Mouse (Mus musculus) kidney, embryonic 14.5 days (tissue): ENCODE results near the gene Taf8. TPM values are rescaled to one million over a fixed set of nuclear protein-coding genes. Genes with fewer than 3 reads are reported as not detected.

Experiments
- ATAC-seq: fragments of 200-750 bp; cut with Nextera tagmentation; 2 replicates; pipeline ENCODE4 v1.8.0; 2017; ENCODE audit warnings: moderate number of reproducible peaks, mild to moderate bottlenecking, moderate TSS enrichment, moderate library complexity; ENCODE audit not compliant: low FRiP score, low TSS enrichment
- H3K27ac ChIP-seq: fragments of 300-500 bp; sonication (generic); 2 replicates; pipeline ENCODE4 v1.5.1; 2014; ENCODE audit warnings: low read depth, mild to moderate bottlenecking, low read length, moderate library complexity, mixed read lengths
- H3K27me3 ChIP-seq: fragments of 300-500 bp; sonication (generic); 2 replicates; pipeline ENCODE4 v1.6.1; 2014; ENCODE audit warnings: mild to moderate bottlenecking, low read length; ENCODE audit not compliant: control insufficient read depth, insufficient read depth
- H3K36me3 ChIP-seq: fragments of 300-500 bp; sonication (generic); 2 replicates; pipeline ENCODE4 v1.6.1; 2014; ENCODE audit warnings: low read length, mixed read lengths; ENCODE audit not compliant: control insufficient read depth, insufficient read depth
- H3K4me1 ChIP-seq: fragments of 300-500 bp; sonication (generic); 2 replicates; pipeline ENCODE4 v1.6.1; 2014; ENCODE audit warnings: low read length, mixed read lengths; ENCODE audit not compliant: control insufficient read depth, insufficient read depth
- H3K4me2 ChIP-seq: fragments of 300-500 bp; sonication (generic); replicated peaks from 2 replicates; pipeline ENCODE4 v1.6.1; 2014; ENCODE audit warnings: low read depth, mild to moderate bottlenecking, low read length
- H3K4me3 ChIP-seq: fragments of 300-500 bp; sonication (generic); 2 replicates; pipeline ENCODE4 v1.5.1; 2014; ENCODE audit warnings: mild to moderate bottlenecking, low read length
- H3K9ac ChIP-seq: fragments of 300-500 bp; sonication (generic); 2 replicates; pipeline ENCODE4 v1.6.1; 2014; ENCODE audit warnings: low read depth, mild to moderate bottlenecking, low read length, moderate library complexity
- H3K9me3 ChIP-seq: fragments of 300-500 bp; sonication (generic); 2 replicates; pipeline ENCODE4 v1.6.1; 2016; ENCODE audit warnings: low read length; ENCODE audit not compliant: control insufficient read depth
- WGBS: fragments of 180-500 bp; shearing (Covaris S2); extraction: QIAGEN DNeasy Blood & Tissue Kit; methylation state at CpG from one replicate; pipeline ENCODE4 v1.1.7; 2014; 5-methylcytosine and 5-hydroxymethylcytosine counted together
- polyA plus RNA-seq: library from polyadenylated mRNA; unstranded; fragments of >200 nt; fragmentation: Nextera tagmentation; extraction: Ambion mirVana; gene quantifications from 2 replicates; pipeline ENCODE4 v1.2.1, GENCODE M21; 2014

The Taf8 gene
- polyA plus RNA-seq, 1 experiment from 2014 or later = 28.9 TPM

DNA sequence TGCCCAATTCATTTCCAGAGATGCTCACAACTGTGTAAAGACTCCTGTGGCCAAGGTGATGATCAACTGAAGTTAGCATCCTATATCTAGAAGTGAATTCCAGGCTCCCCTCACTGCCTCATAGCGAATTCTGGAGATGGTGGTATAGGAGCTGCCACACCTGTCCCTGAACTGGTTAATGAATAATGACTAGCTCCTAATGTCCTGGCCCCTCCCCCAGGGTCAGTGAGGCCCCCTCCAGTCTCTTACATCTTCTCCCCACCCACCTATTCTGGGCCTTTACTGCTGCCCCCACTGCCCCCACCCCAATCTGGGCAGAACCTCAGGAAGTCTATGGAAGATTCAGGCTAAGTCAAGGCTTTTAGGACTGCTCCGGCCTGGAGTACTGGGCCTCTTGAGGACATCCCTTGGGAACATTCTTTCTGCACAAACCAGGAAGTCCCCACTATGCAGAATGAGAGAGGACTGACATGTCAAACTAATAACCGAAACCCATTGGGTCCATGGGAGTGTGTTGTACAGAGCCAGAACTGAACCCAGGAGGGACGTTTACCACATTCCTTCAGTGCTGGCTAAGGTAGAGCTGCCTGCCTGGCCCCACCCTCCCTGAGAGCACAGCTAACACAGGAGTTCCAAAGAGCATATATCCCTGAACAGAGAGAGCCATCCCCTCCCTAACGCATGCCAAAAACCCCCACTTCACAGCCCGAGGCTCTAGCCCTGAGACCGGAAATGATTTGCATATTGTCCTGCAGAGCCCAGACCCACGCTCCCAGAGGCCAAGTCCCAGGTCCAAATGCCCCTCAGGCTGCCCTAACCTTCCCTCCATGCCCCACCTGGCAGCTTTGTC is 53.3 kb downstream of the Taf8 start:
- WGBS = 25% methylated on average over 8 of the region's 8 CpGs
- Histone ChIP-seq H3K27me3 (no peaks in the 10 kb centered on the region), H3K4me3 (no peak overlapping the region), H3K4me1 (peaks cover 45% of the 10 kb centered on the region), H3K27ac (peak overlapping the region; percentile 20; the same call in 1 of the 2 replicates), H3K4me2 (no peak overlapping the region), H3K36me3 (no peaks in the 10 kb centered on the region), H3K9ac (no peak overlapping the region), H3K9me3 (no peaks in the 10 kb centered on the region)
- ATAC-seq = 0 out of 2 replicates have a peak, but pooled peaks have one; percentile 40

DNA sequence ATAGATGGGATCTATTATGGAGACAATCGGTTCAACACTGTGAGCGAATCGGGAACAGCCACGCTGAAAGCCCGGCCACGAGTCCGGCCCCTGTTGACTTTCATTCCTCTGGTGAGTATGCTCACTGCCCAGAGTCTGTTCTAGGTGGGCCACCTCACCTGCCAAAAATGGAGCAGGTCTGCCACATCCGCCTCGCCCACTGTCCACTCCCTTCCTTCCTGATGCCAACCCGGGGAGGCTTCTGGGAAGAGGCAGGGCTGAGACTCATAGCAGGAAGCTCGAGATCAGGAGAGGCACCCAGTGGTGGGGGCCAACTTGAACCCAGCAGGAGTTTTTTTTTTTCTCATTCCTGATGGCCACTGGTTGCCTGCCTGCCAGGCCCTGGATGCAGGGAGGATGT is 55.5 kb downstream of the Taf8 start:
- Histone ChIP-seq H3K9me3 (no peaks in the 10 kb centered on the region), H3K27me3 (no peaks in the 10 kb centered on the region), H3K9ac (no peak overlapping the region), H3K4me1 (peaks cover 33% of the 10 kb centered on the region), H3K36me3 (no peaks in the 10 kb centered on the region), H3K27ac (no peak overlapping the region), H3K4me2 (no peak overlapping the region), H3K4me3 (no peak overlapping the region)
- ATAC-seq = no peak
- WGBS = 92% methylated on average over 11 of the region's 11 CpGs

GRCm38 (mm10) chr17:47446025-47446424 is 56.1 kb downstream of the Taf8 start:
- 84% methylated on average over 9 of the region's 9 CpGs for WGBS
- Histone ChIP-seq H3K9ac (no peak overlapping the region), H3K36me3 (no peaks in the 10 kb centered on the region), H3K9me3 (no peaks in the 10 kb centered on the region), H3K4me1 (peaks cover 29% of the 10 kb centered on the region), H3K27me3 (no peaks in the 10 kb centered on the region; the same call in 1 of the 2 replicates), H3K27ac (no peak overlapping the region), H3K4me2 (no peak overlapping the region), H3K4me3 (no peak overlapping the region)
- ATAC-seq = no peak

DNA sequence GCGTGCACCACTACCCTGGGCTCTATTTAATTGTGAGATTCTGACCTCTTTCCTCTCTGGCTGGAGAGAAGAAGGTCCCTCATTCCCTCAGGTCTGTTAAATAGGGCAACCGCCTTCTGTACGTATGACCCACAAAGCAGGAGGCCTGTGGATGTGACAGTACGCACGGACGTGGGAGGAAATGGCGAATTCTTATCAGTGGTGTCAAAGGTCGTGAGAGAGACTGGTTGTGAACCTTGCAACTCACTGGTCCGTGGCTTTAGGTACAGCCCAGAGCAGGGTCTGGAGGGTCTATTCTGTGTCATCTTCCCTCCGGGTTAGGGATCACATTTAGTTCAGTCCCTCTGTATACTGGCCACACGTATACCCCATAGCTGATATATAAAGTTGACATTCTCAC is 56.6 kb downstream of the Taf8 start:
- no peak overlapping the region for H3K27ac ChIP-seq
- H3K9ac ChIP-seq = no peak overlapping the region
- no peak overlapping the region for H3K4me2 ChIP-seq
- no peaks in the 10 kb centered on the region; the same call in 1 of the 2 replicates for H3K27me3 ChIP-seq
- peaks cover 29% of the 10 kb centered on the region for H3K4me1 ChIP-seq
- no peaks in the 10 kb centered on the region for H3K9me3 ChIP-seq
- H3K4me3 ChIP-seq = no peak overlapping the region
- WGBS = 65% methylated on average over 11 of the region's 11 CpGs
- no peak for ATAC-seq
- H3K36me3 ChIP-seq = no peaks in the 10 kb centered on the region

- no peaks in the 10 kb centered on the region for H3K36me3 ChIP-seq
- H3K27me3 ChIP-seq = no peaks in the 10 kb centered on the region; the same call in 1 of the 2 replicates
- H3K9me3 ChIP-seq = no peaks in the 10 kb centered on the region
- H3K9ac ChIP-seq = no peak overlapping the region
- no peak for ATAC-seq
- WGBS = 70% methylated on average over 6 of the region's 6 CpGs
- H3K27ac ChIP-seq = no peak overlapping the region
- H3K4me3 ChIP-seq = no peak overlapping the region
- H3K4me1 ChIP-seq = peaks cover 22% of the 10 kb centered on the region
- H3K4me2 ChIP-seq = no peak overlapping the region
Observed at GRCm38 (mm10) chr17:47444113-47444512, 58.0 kb downstream of the Taf8 start.

DNA sequence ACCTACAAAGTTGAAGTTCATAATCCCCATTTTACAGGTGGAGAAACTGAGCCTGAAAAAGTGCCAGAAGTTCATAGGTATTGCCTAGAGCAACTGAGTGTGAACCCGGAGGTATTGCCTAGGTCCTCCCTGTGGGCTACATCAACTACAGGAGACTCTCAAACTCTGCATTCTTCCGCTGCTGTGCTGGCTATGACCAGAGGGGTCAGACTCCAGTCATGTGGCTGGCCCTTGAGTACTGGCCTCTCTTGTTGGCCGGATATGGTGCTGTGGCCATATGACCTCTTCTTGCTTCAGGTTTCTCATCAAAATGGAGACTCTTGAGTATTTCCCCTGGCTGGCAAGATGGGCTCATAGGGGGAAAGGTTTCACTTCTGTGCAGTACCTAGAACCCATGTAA is 59.8 kb downstream of the Taf8 start:
- no peaks in the 10 kb centered on the region for H3K36me3 ChIP-seq
- WGBS = 69% methylated on average over 3 of the region's 3 CpGs

DNA sequence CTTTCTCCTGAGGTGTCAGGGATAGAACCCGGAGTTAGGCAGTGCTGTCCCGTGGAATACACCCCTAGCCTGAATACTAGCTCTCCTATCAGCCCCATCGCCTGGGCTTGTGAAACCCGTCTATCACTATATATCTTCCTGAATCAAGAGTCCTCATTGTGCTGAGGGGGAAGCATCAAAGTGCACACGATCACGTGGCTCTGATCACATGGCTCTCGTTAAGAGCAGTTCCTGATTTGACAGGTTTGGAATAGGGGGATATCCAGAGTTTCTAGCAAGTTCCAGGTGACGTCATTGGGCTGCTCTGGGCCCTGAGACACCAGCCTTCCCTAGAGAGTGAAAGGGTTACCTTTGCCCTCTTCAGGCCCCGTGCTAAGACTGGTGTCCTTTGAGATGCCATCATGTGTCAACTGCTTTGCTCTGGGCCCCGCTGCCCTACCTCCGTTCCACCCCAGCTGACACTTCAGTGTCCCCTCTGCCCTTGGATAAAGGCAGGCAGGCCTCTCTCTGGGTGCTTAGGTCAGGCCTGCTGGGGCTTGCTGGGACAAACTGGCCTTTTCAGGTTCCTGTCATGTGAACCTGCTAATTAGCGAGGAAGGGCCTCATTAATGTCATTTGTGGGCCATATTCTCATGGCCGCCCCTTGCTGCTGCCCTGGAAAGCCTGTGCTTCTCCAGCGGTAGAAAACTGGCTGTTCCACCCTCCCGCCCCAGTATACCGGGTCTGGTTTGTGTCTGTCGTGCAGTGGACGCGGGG is 60.6 kb downstream of the Taf8 start:
- H3K9me3 ChIP-seq = no peaks in the 10 kb centered on the region

More for the DNA sequence above, 59.8 kb downstream of the Taf8 start:
- Histone ChIP-seq H3K4me1 (peaks cover 9% of the 10 kb centered on the region), H3K27me3 (peaks cover 8% of the 10 kb centered on the region; the same call in 1 of the 2 replicates), H3K4me2 (no peak overlapping the region), H3K4me3 (no peak overlapping the region), H3K27ac (no peak overlapping the region), H3K9ac (no peak overlapping the region), H3K9me3 (no peaks in the 10 kb centered on the region)
- no peak for ATAC-seq

GRCm38 (mm10) chr17:47440359-47440890 is 61.7 kb downstream of the Taf8 start:
- Histone ChIP-seq H3K9me3 (no peaks in the 10 kb centered on the region), H3K36me3 (no peaks in the 10 kb centered on the region), H3K27ac (peak overlapping the region; percentile 30; the same call in 1 of the 2 replicates), H3K27me3 (peaks cover 16% of the 10 kb centered on the region), H3K9ac (no peak overlapping the region), H3K4me2 (no peak overlapping the region), H3K4me1 (peaks cover 13% of the 10 kb centered on the region), H3K4me3 (no peak overlapping the region)
- WGBS = 11% methylated on average over 9 of the region's 9 CpGs
- ATAC-seq = peak; percentile 32; the same call in 1 of the 2 replicates

More for the DNA sequence above, 60.6 kb downstream of the Taf8 start:
- no peak overlapping the region for H3K9ac ChIP-seq
- H3K4me1 ChIP-seq = peaks cover 10% of the 10 kb centered on the region
- no peaks in the 10 kb centered on the region for H3K36me3 ChIP-seq
- H3K27me3 ChIP-seq = peaks cover 13% of the 10 kb centered on the region
- no peak overlapping the region for H3K27ac ChIP-seq
- H3K4me3 ChIP-seq = no peak overlapping the region
- no peak overlapping the region for H3K4me2 ChIP-seq
- no peak for ATAC-seq
- WGBS = 72% methylated on average over 19 of the region's 19 CpGs
